Mouse (Mus musculus) limb, embryonic 10.5 days (tissue): ENCODE data around the gene Entpd1. TPM values are rescaled to one million over a fixed set of nuclear protein-coding genes. Genes with fewer than 3 reads are reported as not detected.

Experiments used
- DNase-seq: peaks from one replicate; pipeline ENCODE4 v3.0.0-alpha.2; 2017; ENCODE audit warnings: low spot score
- H3K27ac ChIP-seq: fragments of 300-500 bp; sonication (generic); 2 replicates; pipeline ENCODE4 v1.5.1; 2016; ENCODE audit warnings: mild to moderate bottlenecking
- H3K27me3 ChIP-seq: fragments of 300-500 bp; sonication (generic); 2 replicates; pipeline ENCODE4 v1.6.1; 2016; ENCODE audit warnings: low read depth, mild to moderate bottlenecking; ENCODE audit not compliant: poor library complexity, severe bottlenecking
- H3K36me3 ChIP-seq: fragments of 300-500 bp; sonication (generic); 2 replicates; pipeline ENCODE4 v1.6.1; 2016; ENCODE audit warnings: mild to moderate bottlenecking, moderate library complexity
- H3K4me1 ChIP-seq: fragments of 300-500 bp; sonication (generic); 2 replicates; pipeline ENCODE4 v1.6.1; 2016
- H3K4me3 ChIP-seq: fragments of 300-500 bp; sonication (generic); 2 replicates; pipeline ENCODE4 v1.5.1; 2016; ENCODE audit warnings: mild to moderate bottlenecking, moderate library complexity
- H3K9me3 ChIP-seq: fragments of 300-500 bp; sonication (generic); replicated peaks from 2 replicates; pipeline ENCODE4 v1.6.1; 2016; ENCODE audit warnings: mild to moderate bottlenecking
- WGBS: fragments of 180-500 bp; shearing (Covaris S2); methylation state at CpG from one replicate; pipeline ENCODE4 v1.1.7; 2016; 5-methylcytosine and 5-hydroxymethylcytosine counted together
- polyA plus RNA-seq: library from polyadenylated mRNA; unstranded; fragments of >200 nt; fragmentation: Nextera tagmentation; extraction: Ambion mirVana; gene quantifications from 2 replicates; pipeline ENCODE4 v1.2.1, GENCODE M21; 2016

The Entpd1 gene
- polyA plus RNA-seq, 1 experiment from 2014 or later: 3.9 TPM

DNA sequence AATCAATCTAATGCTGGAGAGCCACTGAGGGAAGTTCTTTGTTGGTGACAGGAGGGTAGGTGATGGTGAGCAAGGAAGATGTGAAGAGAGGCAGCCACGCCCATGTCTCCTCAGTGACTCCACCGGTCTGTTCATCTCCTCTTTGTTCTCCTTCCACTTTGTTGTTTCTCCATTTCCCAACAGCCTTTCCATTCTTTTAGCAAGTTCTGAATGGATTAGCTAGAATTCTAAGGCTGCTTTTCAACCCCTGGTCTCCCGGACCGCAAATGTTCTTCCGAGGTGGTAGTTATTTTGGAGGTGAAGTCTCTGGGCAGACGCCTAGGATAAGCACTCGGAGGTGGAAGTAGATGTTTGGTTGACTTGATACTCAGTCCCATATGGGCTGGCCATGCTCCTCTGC is 72.4 kb downstream of the Entpd1 start:
- Histone ChIP-seq H3K4me3 (no peak overlapping the region), H3K9me3 (no peaks in the 10 kb centered on the region), H3K4me1 (no peaks in the 10 kb centered on the region), H3K27me3 (no peaks in the 10 kb centered on the region), H3K27ac (no peak overlapping the region), H3K36me3 (no peaks in the 10 kb centered on the region)
- DNase-seq: no peak
- WGBS: 86% methylated on average over 7 of the region's 7 CpGs

DNA sequence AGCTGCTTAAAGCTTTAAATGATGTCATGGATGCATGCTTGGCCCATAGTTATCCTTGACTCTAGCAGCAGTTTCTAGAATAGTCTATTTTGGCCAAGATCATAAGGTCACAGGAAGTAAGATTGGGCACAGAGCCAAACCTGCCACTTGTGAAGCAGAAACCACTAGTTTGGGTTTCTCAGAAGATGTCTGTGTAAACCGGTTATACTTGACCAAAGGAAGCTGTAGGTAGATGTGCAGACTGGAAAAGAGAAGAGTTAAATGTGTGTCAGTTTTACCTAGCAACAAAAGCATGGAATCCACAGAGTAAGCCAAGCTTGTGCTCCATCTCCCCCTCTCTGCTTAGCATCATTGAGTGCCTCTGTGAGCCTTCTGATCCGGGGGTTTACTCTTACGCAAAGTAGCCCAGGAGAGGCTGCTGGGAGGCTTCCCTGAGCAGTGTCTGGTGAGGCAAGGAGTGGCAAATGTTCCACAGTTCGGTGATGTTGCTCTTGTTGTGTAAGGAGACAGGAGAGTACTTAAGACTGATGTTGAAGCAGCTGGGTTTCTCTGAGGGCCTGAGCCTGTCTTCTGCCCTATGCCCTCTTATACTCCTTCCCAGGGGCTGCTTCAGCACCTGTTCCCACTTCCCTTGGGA is 75.2 kb downstream of the Entpd1 start:
- H3K27me3 ChIP-seq: no peaks in the 10 kb centered on the region
- H3K9me3 ChIP-seq: no peaks in the 10 kb centered on the region
- H3K27ac ChIP-seq: no peak overlapping the region
- WGBS: 80% methylated on average over 4 of the region's 4 CpGs
- no peaks in the 10 kb centered on the region for H3K4me1 ChIP-seq
- no peak for DNase-seq
- H3K36me3 ChIP-seq: no peaks in the 10 kb centered on the region
- H3K4me3 ChIP-seq: no peak overlapping the region

GRCm38 (mm10) chr19:40693201-40693600 is 81.0 kb downstream of the Entpd1 start:
- no peaks in the 10 kb centered on the region for H3K9me3 ChIP-seq
- no peak for DNase-seq
- H3K27ac ChIP-seq: no peak overlapping the region
- no peak overlapping the region for H3K4me3 ChIP-seq
- no peaks in the 10 kb centered on the region for H3K27me3 ChIP-seq
- H3K36me3 ChIP-seq: no peaks in the 10 kb centered on the region
- 89% methylated on average over 7 of the region's 7 CpGs for WGBS
- no peaks in the 10 kb centered on the region for H3K4me1 ChIP-seq

DNA sequence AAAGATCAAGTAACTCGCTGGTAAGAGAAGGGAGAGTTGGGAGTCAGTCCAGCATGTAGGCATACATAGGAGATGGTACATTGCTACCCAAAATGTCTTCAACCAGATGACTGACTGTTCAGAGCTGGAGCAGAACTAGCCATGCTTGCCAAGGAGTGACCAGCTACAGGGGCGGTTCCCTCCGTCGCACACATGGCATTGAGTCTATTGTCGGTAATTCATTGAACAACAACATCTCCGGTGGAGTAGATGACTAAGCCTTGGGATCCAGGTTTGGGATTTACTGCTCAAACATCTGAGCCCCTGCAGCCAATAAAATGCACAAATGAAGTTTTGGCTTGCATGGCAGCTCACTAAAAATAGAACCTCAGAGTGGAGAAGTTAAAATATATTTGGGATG is 84.0 kb downstream of the Entpd1 start:
- Histone ChIP-seq H3K4me1 (no peaks in the 10 kb centered on the region), H3K27ac (no peak overlapping the region), H3K27me3 (no peaks in the 10 kb centered on the region), H3K36me3 (no peaks in the 10 kb centered on the region), H3K4me3 (no peak overlapping the region), H3K9me3 (no peaks in the 10 kb centered on the region)
- WGBS: 97% methylated on average over 6 of the region's 6 CpGs
- no peak for DNase-seq

DNA sequence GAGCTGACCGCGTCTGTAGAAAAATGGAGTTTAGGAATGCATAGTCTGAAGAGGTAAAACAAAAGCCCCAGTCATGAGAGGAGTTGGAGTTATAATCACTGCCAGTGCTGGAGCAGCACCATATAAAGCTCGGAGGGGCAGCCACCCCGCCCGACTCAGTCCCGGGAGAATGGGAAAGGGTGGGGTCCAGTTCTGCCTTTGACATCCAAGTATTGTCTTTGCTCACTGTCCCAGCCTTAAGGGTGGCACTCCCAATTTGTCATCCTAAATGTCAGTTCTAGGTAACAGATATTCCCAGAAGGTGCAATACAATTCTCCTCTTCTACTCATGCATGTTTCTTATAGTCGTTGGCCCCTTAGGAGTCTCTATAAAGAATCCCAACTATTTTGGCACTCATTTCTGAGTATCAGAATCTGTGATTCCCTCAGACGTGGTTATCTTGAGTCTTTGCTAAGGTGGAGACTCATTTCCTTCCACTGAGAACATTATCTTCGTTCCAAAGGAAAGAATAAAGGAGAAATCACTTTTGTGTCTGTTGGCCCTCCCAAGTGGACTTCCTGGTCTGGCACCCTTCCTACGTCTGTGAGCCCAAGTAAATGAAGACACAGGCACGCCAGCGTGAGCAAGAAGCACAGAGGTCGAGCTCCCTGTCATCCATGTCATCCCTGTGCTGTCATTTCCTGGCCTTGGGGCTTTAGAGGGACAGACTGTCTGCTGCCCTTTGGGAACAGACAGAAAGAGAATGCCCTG is 86.1 kb downstream of the Entpd1 start:
- Histone ChIP-seq H3K27me3 (no peaks in the 10 kb centered on the region), H3K27ac (no peak overlapping the region), H3K4me1 (no peaks in the 10 kb centered on the region), H3K36me3 (no peaks in the 10 kb centered on the region), H3K4me3 (no peak overlapping the region), H3K9me3 (no peaks in the 10 kb centered on the region)
- 78% methylated on average over 13 of the region's 13 CpGs for WGBS
- DNase-seq: no peak

GRCm38 (mm10) chr19:40699816-40700215 is 87.7 kb downstream of the Entpd1 start:
- H3K27me3 ChIP-seq: no peaks in the 10 kb centered on the region
- H3K27ac ChIP-seq: no peak overlapping the region
- H3K4me3 ChIP-seq: no peak overlapping the region
- H3K36me3 ChIP-seq: no peaks in the 10 kb centered on the region
- DNase-seq: no peak
- no peaks in the 10 kb centered on the region for H3K9me3 ChIP-seq
- H3K4me1 ChIP-seq: no peaks in the 10 kb centered on the region
- 90% methylated on average over 5 of the region's 5 CpGs for WGBS

DNA sequence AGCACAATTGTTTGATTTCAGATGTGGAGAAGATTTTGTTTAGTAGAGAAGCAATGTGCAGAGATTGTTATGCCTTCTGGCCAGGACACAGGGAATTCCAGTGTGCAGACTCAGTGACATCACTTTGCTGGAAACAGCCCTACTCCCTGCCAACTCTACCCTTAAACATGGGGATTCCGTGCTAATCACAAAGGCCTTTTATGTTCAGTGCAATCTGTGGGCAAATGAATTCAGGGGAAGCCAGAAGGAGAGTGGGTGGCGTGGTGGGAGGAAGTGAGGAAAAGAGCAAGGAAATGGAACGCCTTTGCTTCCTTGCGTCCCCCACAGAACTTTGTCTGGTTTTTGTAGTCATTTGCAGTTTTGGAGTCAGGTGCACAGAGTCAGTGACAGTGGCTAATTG is 90.2 kb downstream of the Entpd1 start:
- DNase-seq: no peak
- no peak overlapping the region for H3K27ac ChIP-seq
- no peak overlapping the region for H3K4me3 ChIP-seq
- no peaks in the 10 kb centered on the region for H3K36me3 ChIP-seq
- no peaks in the 10 kb centered on the region for H3K27me3 ChIP-seq
- no peaks in the 10 kb centered on the region for H3K9me3 ChIP-seq
- no peaks in the 10 kb centered on the region for H3K4me1 ChIP-seq
- WGBS: 81% methylated on average over 4 of the region's 4 CpGs

- WGBS: 88% methylated on average over 15 of the region's 16 CpGs
- H3K36me3 ChIP-seq: no peaks in the 10 kb centered on the region
- H3K9me3 ChIP-seq: no peaks in the 10 kb centered on the region
- H3K4me3 ChIP-seq: no peak overlapping the region
- H3K27ac ChIP-seq: no peak overlapping the region
- DNase-seq: no peak
- no peaks in the 10 kb centered on the region for H3K27me3 ChIP-seq
- H3K4me1 ChIP-seq: peaks cover 7% of the 10 kb centered on the region; the same call in 1 of the 2 replicates
Observed at GRCm38 (mm10) chr19:40712889-40713628, 100.9 kb downstream of the Entpd1 start.

DNA sequence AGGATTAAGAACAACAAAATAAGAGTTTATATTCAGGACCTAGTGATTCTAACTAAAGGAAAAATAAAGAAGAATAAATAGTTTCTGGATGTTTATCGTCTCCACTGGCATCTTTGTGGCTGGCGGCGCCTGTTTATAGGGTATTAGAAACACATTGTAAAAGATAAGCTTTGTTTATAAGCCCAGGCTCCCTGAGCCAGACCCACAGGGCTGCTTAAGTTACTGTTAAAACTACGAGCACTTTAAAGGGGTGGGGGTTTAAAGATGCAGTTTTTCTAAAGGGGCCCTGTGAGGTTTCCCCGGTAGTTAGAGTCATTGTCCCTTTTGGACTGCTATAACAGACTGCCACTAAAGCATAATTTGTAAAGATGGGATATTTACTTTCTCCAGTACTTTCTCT is 102.5 kb downstream of the Entpd1 start:
- Histone ChIP-seq H3K9me3 (no peaks in the 10 kb centered on the region), H3K4me3 (no peak overlapping the region), H3K27ac (no peak overlapping the region), H3K27me3 (no peaks in the 10 kb centered on the region), H3K4me1 (peaks cover 4% of the 10 kb centered on the region), H3K36me3 (no peaks in the 10 kb centered on the region)
- 57% methylated on average over 5 of the region's 5 CpGs for WGBS
- no peak for DNase-seq

DNA sequence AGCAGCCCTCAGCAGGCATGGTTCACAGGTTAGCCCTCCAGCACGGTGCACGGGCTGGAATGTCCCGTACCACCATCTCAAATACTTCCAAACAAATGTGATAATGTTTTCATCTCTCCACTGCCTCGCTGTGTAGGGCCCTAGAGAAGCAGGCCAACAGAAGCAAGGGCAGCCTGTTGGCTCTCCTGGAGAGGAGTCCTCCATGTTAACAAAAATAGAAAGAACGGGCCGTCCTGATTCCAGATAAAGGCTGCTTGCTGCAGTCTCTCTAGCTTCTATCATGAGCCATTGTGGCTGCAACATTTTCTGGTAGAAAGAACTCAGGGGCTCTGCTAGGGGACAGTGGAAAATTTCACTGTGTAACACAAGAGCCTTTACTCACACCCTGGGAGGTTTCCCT is 104.8 kb downstream of the Entpd1 start:
- no peaks in the 10 kb centered on the region for H3K36me3 ChIP-seq
- WGBS: 91% methylated on average over 6 of the region's 6 CpGs
- H3K27me3 ChIP-seq: no peaks in the 10 kb centered on the region
- H3K4me3 ChIP-seq: no peak overlapping the region
- H3K27ac ChIP-seq: no peak overlapping the region
- H3K4me1 ChIP-seq: peaks cover 16% of the 10 kb centered on the region
- DNase-seq: no peak
- H3K9me3 ChIP-seq: no peaks in the 10 kb centered on the region

DNA sequence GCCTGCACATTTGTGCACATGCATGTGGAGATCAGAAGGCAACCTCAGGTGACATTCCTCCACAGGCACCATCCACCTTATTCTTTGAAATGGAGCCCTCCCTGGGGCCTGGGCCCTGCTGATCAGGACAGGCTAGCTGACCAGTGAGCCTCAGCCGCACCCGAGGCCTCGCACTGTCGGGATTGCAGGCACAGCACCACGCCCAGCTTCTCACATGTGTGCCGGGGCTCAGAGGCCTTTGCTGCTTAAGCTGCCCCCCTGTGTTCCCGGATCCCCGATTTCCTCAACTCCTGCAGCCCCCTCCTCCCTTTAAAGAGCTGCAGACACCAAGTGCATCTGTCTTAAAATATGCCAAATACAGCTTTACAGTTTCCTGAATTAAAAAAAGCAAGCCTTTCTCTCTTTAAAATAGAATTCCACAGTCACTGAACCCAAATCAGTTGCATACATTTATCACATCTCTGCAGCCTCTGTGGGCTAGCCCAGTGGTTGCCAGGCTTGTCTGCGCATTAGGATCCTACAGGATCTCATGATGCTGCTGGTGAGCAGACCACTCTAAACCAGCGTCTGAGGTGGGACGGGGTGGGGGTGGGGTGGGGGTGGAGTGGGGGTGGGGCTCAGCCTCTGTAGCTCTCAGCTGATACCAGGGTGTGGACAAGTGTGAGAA is 107.4 kb downstream of the Entpd1 start:
- Histone ChIP-seq H3K4me1 (peaks cover 28% of the 10 kb centered on the region), H3K9me3 (no peaks in the 10 kb centered on the region), H3K4me3 (no peak overlapping the region), H3K36me3 (no peaks in the 10 kb centered on the region), H3K27me3 (no peaks in the 10 kb centered on the region), H3K27ac (no peak overlapping the region)
- WGBS: 43% methylated on average over 11 of the region's 11 CpGs
- DNase-seq: no peak

- Histone ChIP-seq H3K4me3 (no peak overlapping the region), H3K36me3 (no peaks in the 10 kb centered on the region), H3K4me1 (peaks cover 28% of the 10 kb centered on the region), H3K27me3 (no peaks in the 10 kb centered on the region), H3K9me3 (no peaks in the 10 kb centered on the region), H3K27ac (no peak overlapping the region)
- no peak for DNase-seq
- 74% methylated on average over 12 of the region's 12 CpGs for WGBS
Observed at GRCm38 (mm10) chr19:40720381-40720780, 108.2 kb downstream of the Entpd1 start.
